Mouse (Mus musculus) thymus, postnatal 25 days (tissue): ENCODE measurements around the gene Scrg1.
"Not testable (repeated sequence)": the region's sequence is repeated elsewhere in the genome, so short reads cannot be mapped to it uniquely, and the experiment has no call there.

Source experiments
- DNase-seq: peaks from one replicate; pipeline ENCODE4 v3.0.0; 2022

Gene Scrg1

GRCm38 (mm10) chr8:57511316-57512118, 55.8 kb downstream of the Scrg1 start, which contains the start of gene Hmgb2:
Hmgb2 (plus strand) TSS chr8:57511907.
- DNase-seq = peak; percentile 99

- peak; percentile 52 for DNase-seq
These were observed 56.7 kb downstream of the Scrg1 start for GRCm38 (mm10) chr8:57512141-57513056.

GRCm38 (mm10) chr8:57513178-57513661, 57.5 kb downstream of the Scrg1 start:
- not testable (repeated sequence) for DNase-seq

- DNase-seq = not testable (repeated sequence)
These were observed 61.0 kb downstream of the Scrg1 start for GRCm38 (mm10) chr8:57516685-57517084.

- no peak for DNase-seq
These were observed 62.0 kb downstream of the Scrg1 start for GRCm38 (mm10) chr8:57517723-57518122.

- DNase-seq = no peak
These were observed 64.6 kb downstream of the Scrg1 start for GRCm38 (mm10) chr8:57520186-57520786.
